Mouse (Mus musculus) erythroblast, embryonic 14.5 days (primary cell): ENCODE results near the gene Gpr3.

Experiments
- GATA1 ChIP-seq: IDR thresholded peaks from 2 replicates; pipeline ENCODE4 v1.6.1; 2012; ENCODE audit warnings: low read length, inconsistent platforms, mixed read lengths
- TAL1 ChIP-seq: IDR thresholded peaks from 3 replicates; pipeline ENCODE4 v1.6.1; 2012; ENCODE audit warnings: low read length, inconsistent platforms, mixed read lengths

DNA sequence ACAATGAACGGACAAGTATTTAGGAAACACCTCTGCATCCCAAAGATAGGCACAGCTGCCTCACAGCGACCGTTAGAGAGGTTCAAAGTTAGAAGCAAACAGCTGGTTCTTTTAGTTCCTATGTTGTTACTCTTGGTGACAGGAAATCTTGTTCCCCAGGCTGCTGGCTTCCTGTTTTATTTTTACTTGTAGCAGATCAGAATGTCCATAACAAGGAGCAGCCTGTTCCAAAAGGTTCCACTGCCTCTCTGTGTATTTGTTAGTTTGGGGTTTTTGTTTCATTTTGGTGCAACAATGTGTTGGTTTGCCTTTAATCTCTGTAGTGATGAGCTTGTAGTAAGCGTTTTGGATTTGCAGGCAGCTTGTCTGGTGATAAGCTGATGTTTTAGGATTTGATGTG is 38.0 kb downstream of the Gpr3 start:
- TF ChIP-seq GATA1 (no peak), TAL1 (no peak)
